Mouse (Mus musculus) MN1 (cell line): ENCODE data around the gene Olfr178.

Experiments used
- DNase-seq: peaks from one replicate; pipeline ENCODE4 v3.0.0-alpha.2; 2016; ENCODE audit warnings: low spot score

The Olfr178 gene

DNA sequence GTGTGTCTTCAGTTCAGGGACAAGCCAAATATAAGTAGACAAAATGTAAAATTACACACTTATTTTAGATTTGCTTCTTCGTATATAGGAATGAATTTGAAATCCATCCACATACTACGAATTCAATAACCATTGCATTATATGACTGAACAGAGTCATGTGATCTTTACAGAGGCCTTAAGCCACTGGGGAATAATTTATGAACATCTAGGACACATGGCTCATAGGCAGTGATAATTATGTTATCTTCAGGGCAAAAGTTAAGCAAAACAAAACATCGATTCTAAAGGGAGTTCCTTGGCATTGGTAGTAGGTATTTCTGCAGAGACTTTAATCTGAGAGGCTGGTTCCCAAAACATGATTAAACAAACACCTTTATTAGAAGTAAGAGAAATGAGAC lies at the start of gene Olfr178:
TSS of gene Olfr178 (minus strand) at position 101 of the 400 bp plus-strand sequence.
- DNase-seq, result no peak

DNA sequence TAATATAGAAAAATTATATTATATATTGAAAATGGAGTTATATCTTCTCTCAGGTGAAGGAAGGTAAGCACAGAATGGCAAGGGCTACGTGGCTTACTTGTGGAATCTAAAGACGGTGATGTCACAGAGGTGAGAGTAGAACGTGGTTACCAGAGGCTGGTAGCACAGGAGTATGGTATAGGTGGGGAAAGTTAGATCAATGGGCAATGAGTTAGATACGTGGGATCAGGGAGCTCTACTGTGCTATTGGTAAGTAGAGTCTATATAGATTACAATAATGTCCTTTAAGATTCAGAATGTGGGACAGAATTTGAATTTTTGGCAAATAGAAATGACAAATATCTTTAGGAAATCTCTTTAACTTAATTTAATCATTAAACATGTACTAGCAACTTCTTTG lies 37.4 kb upstream of the Olfr178 start, which contains the start of gene Olfr180:
TSS of gene Olfr180 (minus strand) at position 101 of the 400 bp plus-strand sequence.
- DNase-seq, result no peak

DNA sequence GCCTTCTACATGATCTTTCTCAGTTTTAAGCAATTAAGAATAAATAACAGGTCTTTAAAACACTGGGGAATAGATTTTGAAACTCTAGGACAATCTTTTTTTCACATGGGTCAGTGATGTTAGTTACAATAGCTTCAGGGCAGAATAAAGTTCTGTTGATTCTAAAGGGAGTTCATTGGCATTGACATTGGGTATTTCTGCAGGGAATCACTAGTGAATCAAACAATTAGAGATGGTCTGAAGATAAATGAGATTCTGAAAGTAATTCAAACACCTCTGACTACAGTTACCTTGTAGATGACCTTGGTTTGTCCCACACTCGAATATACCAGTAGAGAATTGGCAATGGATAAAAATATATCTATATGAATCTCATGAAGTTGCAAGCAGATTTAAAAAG lies 36.8 kb upstream of the Olfr178 start, which contains the start of gene Olfr181:
TSS of gene Olfr181 (minus strand) at position 101 of the 400 bp plus-strand sequence.
- no peak for DNase-seq

DNA sequence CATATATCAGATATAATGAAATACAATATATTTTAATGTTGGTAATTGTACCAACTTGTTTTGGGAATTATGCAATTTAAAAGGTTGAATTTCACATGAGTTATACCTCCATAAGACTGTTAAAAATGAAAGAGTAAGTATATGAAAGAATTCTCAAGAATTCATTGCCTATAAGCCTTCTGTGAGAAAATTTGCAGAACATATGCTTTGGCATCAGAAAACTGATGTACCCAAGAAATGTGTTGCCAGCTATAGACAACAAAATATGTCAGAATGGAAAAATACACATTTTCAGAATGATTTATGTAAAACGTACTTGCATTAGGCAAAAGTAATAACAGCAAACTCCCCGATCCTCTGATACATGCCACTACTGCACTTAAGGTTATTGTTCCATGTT lies 7.4 kb downstream of the Olfr178 start:
- no peak for DNase-seq

DNA sequence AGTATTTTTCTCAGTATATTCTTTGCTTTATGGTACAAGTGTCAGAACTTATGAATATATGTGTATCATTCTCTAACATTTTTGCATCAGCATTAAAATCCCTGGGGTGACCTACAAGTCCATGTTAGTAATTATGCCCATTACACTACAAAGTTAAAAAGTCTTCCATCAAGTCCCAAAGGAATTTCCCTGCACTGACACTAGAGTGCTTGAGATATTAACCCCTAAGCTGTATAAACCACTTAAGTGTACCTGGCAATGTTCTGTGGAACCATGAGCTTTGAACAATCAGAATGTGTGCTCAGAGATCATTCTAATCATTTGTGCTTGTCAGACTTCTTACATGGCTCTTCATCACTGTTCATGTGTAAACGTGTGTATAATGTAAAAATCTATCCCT lies 17.2 kb downstream of the Olfr178 start, which contains the start of gene Olfr177:
TSS of gene Olfr177 (minus strand) at position 101 of the 400 bp plus-strand sequence.
- no peak for DNase-seq

DNA sequence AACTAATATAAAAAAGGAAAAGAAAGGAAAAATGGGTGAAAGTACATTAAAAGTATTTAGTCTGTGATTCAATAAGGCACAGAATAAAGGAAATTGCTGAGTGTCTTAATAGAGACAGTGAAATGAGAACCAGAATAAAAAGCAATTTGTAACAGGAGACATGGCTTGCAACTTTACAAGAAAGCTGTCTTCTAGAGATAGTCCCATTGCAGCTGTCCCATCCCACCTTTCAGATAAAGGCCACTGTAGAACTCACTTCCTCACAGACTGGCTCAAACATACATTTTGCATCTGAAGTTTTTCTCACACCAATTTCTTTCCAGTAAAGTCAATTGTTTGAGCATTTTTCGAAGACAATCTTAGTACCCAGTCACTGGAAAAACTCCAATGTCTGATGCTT lies 30.4 kb downstream of the Olfr178 start:
- no peak for DNase-seq

DNA sequence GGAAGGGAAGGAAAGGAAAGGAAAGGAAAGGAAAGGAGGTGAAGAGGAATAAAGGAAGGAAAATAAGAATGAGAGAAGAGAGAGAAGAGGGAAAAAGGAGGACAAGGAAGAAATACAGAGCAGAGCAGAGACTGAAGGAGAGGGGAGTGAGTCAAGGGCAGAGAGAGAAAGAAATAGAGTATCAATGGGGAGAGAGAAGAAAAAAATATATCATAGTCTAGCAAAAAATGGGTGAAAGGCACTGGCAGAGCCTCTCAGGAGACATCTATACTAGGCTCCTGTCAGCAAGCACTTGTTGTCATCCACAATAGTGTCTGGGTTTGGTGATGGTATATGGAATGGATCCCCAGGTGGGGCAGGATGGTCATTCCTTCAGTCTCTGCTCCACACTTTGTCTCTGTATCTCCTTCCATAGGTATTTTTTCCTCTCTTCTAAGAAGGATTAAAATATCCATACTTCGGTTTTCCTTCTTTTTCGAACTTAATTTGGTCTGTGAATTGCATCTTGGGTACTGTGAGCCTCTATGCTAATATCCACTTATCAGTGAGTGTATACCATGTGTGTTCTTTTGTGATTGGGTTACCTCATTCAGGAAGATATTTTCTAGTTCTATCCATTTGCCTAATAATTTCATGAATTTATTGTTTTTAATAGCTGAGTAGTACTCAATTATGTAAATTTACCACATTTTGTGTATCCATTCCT lies 31.7 kb downstream of the Olfr178 start:
- DNase-seq, result no peak
